In the genomic region with DNA sequence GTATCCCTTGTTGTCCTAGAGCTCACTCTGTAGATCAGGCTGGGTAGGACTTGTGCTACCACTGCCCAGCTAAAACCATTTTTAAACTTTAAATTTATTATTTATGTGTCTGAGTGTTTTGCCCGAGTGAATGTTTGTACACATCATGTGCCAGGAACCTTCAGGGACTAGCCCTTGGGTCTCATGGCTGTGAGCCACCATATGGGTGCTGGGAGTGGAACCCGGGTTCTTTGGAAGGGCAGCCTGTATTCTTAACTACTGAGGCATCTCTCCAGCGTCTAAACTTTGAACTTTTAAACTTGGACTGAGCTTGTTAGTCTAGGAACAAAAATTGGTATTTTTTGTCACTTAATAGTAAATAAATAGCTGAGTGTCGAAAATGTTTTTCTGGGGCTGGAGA, we compare ENCODE assay signal across 28 mouse cellular contexts.
"Had no signal": no experiment of that assay in that cellular context is flagged by ENCODE, and none has a peak within 500 bp of the region (broad histone marks: within the 10 kb centered on the region; RNA-seq: fewer than 3 reads in every experiment).

No protein-coding gene starts in this region.

- H3K4me3 ChIP-seq: embryonic facial prominence, embryonic 10.5 days; embryonic facial prominence, embryonic 12.5 days; embryonic facial prominence, embryonic 13.5 days; embryonic facial prominence, embryonic 15.5 days; erythroblast, embryonic 14.5 days; forebrain, embryonic 10.5 days; forebrain, embryonic 12.5 days; forebrain, embryonic 13.5 days; forebrain, embryonic 15.5 days; gastrocnemius, adult 2 months; heart, adult 2 months had no signal

- H3K9ac ChIP-seq: embryonic facial prominence, embryonic 12.5 days; embryonic facial prominence, embryonic 13.5 days; embryonic facial prominence, embryonic 15.5 days; forebrain, embryonic 12.5 days; forebrain, embryonic 13.5 days; forebrain, embryonic 15.5 days; forebrain, postnatal 0 days had no signal

- DNase-seq: cerebellum, adult 2 months; cerebellum, adult 8-10 months; cerebellum, adult 9-10 months; cerebellum, adult 9-11 months; cerebellum, postnatal 10 days; cerebellum, postnatal 14 days; cerebellum, postnatal 25 days; cerebellum, postnatal 36 days; embryo, embryonic 11 days; forebrain, postnatal 0 days; gastrocnemius, adult 2 months; gastrocnemius, postnatal 10 days; gastrocnemius, postnatal 14 days; gastrocnemius, postnatal 25 days; gastrocnemius, postnatal 36 days; heart, adult 18-20 months; heart, adult 2 months had no signal

- H3K27me3 ChIP-seq: embryonic facial prominence, embryonic 12.5 days; embryonic facial prominence, embryonic 13.5 days; embryonic facial prominence, embryonic 15.5 days; forebrain, embryonic 12.5 days; forebrain, embryonic 13.5 days; forebrain, embryonic 15.5 days had no signal

- ATAC-seq: forebrain, embryonic 13.5 days; forebrain, embryonic 14.5 days; forebrain, embryonic 15.5 days; forebrain, embryonic 16.5 days; forebrain, postnatal 0 days had no signal

- H3K27ac ChIP-seq: embryonic facial prominence, embryonic 10.5 days; embryonic facial prominence, embryonic 12.5 days; embryonic facial prominence, embryonic 13.5 days; embryonic facial prominence, embryonic 15.5 days; forebrain, embryonic 10.5 days; forebrain, embryonic 12.5 days; forebrain, embryonic 13.5 days; forebrain, embryonic 15.5 days; gastrocnemius, adult 2 months; heart, adult 2 months had no signal

- H3K4me2 ChIP-seq: embryonic facial prominence, embryonic 12.5 days; embryonic facial prominence, embryonic 13.5 days; embryonic facial prominence, embryonic 15.5 days; forebrain, embryonic 12.5 days; forebrain, embryonic 13.5 days; forebrain, embryonic 15.5 days had no signal

- H3K9me3 ChIP-seq: embryonic facial prominence, embryonic 10.5 days; embryonic facial prominence, embryonic 12.5 days; embryonic facial prominence, embryonic 13.5 days; embryonic facial prominence, embryonic 15.5 days; forebrain, embryonic 10.5 days; forebrain, embryonic 12.5 days; forebrain, embryonic 13.5 days; forebrain, embryonic 15.5 days had no signal

- H3K4me1 ChIP-seq: embryonic facial prominence, embryonic 10.5 days; embryonic facial prominence, embryonic 12.5 days; embryonic facial prominence, embryonic 13.5 days; embryonic facial prominence, embryonic 15.5 days; forebrain, embryonic 10.5 days; forebrain, embryonic 12.5 days; forebrain, embryonic 13.5 days; forebrain, embryonic 15.5 days had no signal
